Mouse (Mus musculus): ENCODE data around the gene Plin4. TPM values are rescaled to one million over a fixed set of nuclear protein-coding genes. Genes with fewer than 3 reads are reported as not detected.

The Plin4 gene
- polyA plus RNA-seq (2016; fragmentation: Nextera tagmentation; extraction: Ambion mirVana) = 0.09 and 0.10 TPM in 2 replicates

DNA sequence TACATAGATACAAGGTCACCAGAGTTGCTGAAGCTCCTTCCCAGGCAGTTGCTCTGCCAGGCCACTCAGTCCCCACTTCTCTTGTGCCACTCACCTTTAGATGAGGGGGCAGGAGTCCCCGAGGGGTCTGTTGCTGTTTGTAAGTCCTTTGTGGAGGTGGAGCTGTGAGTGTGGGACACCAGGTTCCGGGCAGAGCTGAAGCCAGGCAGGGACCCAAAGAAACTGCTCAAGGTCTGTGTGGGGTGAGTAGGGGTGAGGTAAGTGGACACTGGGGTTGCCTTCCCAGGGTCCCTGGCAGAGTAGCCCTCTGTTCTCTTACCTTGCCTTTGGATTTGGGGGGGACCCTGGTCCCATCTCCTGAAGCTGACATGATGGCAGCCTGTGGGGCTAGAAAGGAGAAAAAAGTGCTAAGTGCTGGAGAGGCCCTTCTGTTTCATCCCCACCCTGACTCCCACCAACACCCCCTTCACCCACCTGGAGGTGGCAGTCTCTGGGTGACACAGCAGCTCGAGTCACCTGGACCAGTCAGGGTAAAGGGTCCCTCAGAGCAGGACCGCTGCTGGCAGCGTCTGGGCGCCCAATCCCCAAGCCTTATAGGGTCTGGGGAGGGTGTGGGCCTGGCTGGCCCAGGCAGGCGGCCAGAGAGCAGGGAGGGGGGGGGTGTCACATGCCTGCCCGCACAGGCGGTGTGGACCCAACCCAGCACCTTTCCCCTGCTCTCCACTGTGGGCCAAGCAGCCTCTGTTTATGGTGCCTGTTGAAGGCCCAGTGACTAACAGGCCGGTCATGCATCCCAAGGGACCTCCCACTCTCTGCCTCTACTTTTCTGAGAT, at the start of gene Plin4:
Gene Plin4, minus strand, starts transcription at position 585 of the 833 bp plus-strand sequence.
- Histone ChIP-seq H3K27ac (replicated peaks) (no peak within 1 kb of the TSS), H3K9me3 (no peaks in the 10 kb centered on the region), H3K9ac (replicated peaks) (no peak within 1 kb of the TSS), H3K4me1 (peaks cover 4% of the 10 kb centered on the region; the same call in 1 of the 2 replicates), H3K4me3 (no peak within 1 kb of the TSS), H3K4me2 (replicated peaks) (no peak within 1 kb of the TSS), H3K27me3 (no peaks in the 10 kb centered on the region), H3K36me3 (0 out of 2 replicates have a peak, but pooled peaks cover 5% of the 10 kb centered on the region)
- WGBS = 65% methylated on average over 10 of the region's 10 CpGs
- no peak for ATAC-seq (ENCODE audit: low FRiP score, low read depth)

DNA sequence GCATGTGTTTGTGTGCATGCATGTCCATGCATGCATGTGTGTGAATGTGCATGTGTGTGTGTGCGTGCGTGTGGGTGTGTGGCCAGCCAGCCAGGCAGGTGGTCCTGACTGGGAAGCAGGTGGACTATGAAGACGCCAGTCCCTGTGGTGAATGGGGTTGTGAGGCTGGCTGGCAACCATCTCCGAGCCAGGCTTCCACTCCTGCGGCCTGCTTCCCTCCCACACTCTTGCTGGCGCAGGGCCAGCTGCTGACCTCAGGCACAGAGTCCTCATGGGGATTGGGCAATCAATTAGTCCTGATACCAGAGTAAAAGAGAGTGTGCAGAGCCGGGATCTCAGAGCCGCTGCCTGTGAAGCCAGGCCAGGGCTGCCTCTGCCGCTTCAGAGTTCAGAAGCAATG, 44.0 kb upstream of the Plin4 start:
- Histone ChIP-seq H3K4me2 (replicated peaks) (no peak overlapping the region), H3K27me3 (peaks cover 62% of the 10 kb centered on the region), H3K9me3 (no peaks in the 10 kb centered on the region), H3K36me3 (no peaks in the 10 kb centered on the region), H3K4me1 (peaks cover 17% of the 10 kb centered on the region), H3K4me3 (no peak overlapping the region), H3K27ac (replicated peaks) (no peak overlapping the region), H3K9ac (replicated peaks) (no peak overlapping the region)
- WGBS = 43% methylated on average over 9 of the region's 9 CpGs
- ATAC-seq (ENCODE audit: low FRiP score, low read depth) = peak; percentile 64

DNA sequence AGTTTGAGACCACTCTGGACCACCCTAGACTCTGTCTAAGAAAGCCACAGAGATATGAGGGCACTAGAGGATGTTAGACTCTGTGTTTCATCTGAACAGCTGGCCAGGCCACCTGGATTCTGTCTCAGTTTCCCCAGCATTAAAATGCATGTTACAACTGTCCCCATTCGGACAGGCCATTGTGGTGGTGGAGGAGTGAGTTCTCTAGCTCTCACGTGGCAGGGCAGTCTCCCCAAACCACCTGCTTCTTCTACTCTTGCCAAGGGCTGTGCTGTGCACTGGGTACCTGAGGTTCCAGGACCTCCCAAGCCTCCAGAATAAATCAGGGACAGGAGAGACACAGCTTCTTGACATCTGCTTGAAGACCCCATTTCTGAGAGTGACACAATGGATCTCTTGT, 40.3 kb upstream of the Plin4 start:
- H3K4me3 ChIP-seq = no peak overlapping the region
- no peak overlapping the region for H3K4me2 ChIP-seq (replicated peaks)
- no peaks in the 10 kb centered on the region for H3K9me3 ChIP-seq
- ATAC-seq (ENCODE audit: low FRiP score, low read depth) = no peak
- H3K4me1 ChIP-seq = peaks cover 30% of the 10 kb centered on the region
- H3K27me3 ChIP-seq = peaks cover 69% of the 10 kb centered on the region
- WGBS = 52% methylated on average over 2 of the region's 2 CpGs
- H3K27ac ChIP-seq (replicated peaks) = no peak overlapping the region
- no peak overlapping the region for H3K9ac ChIP-seq (replicated peaks)
- no peaks in the 10 kb centered on the region for H3K36me3 ChIP-seq

DNA sequence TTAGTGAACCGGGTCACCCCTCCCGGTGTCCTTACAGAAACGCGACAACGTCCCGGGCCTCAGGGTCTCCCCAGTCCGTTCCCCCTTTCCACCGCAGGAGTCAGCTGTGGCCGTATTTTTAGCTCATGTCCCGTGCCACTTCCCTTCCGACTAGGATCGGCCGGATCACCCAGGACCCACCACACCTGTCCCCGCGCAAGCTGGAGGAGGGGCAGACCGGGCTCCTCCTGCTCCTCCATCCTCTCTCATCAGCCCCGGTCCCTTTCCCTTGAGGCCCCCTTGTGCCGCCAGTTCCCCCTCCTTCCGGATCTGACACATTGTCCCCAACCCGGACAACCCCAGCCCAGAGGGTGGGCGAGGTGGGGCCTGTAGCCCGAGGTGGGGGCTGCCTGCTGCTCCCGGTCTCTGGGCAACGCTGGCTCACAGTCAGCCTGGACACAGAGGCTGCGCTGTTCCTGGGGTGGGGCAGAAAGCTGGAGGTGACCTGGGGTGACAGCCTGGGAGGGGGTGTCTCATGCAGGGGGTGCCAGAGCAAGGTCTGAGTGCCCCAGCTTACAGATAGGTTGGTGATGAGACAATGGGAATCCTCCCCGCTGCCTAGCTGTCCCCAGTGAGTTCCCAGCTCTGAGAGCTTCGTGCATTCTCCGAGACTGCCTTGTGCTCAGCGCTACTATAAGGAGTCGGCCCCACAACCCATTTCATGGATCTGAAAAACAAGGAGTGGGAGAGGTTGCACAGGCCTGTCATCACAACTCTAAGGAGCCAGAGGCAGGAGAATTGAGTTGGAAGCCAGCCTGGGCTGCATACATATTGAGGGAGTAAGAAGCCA, 39.4 kb upstream of the Plin4 start:
- Histone ChIP-seq H3K4me3 (peak overlapping the region; percentile 30), H3K36me3 (no peaks in the 10 kb centered on the region), H3K27ac (replicated peaks) (no peak overlapping the region), H3K9me3 (no peaks in the 10 kb centered on the region), H3K27me3 (peaks cover 74% of the 10 kb centered on the region), H3K9ac (replicated peaks) (peak overlapping the region; percentile 59), H3K4me2 (replicated peaks) (peak overlapping the region; percentile 54), H3K4me1 (peaks cover 28% of the 10 kb centered on the region)
- peak; percentile 20 for ATAC-seq (ENCODE audit: low FRiP score, low read depth)
- WGBS = under 1% methylated on average over 30 of the region's 30 CpGs

DNA sequence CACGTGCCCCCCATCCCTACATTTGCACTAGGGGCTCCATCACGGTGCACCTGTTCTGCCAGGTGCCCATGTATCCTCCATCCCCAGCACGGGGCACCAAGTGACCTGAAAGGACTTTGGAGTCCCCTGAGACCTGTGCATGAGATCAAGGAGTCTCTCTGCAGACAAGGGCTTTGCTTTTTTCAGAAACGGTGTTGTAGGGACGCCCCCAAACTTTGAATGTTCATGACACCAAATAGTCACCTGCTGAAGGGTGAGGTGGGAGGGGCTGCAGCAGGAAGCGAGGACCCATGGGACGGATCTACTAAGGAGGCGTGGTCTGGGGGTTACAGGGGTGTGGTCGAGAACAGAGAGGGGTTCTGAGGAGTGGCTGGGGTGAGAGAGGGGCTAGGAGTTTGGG, 38.7 kb upstream of the Plin4 start:
- H3K4me1 ChIP-seq = peaks cover 22% of the 10 kb centered on the region
- peak overlapping the region; percentile 30; the same call in 1 of the 2 replicates for H3K4me3 ChIP-seq
- peak overlapping the region; percentile 54 for H3K4me2 ChIP-seq (replicated peaks)
- no peaks in the 10 kb centered on the region for H3K9me3 ChIP-seq
- no peak overlapping the region for H3K9ac ChIP-seq (replicated peaks)
- ATAC-seq (ENCODE audit: low FRiP score, low read depth) = no peak
- H3K27ac ChIP-seq (replicated peaks) = no peak overlapping the region
- H3K36me3 ChIP-seq = no peaks in the 10 kb centered on the region
- H3K27me3 ChIP-seq = peaks cover 81% of the 10 kb centered on the region
- 18% methylated on average over 9 of the region's 9 CpGs for WGBS

DNA sequence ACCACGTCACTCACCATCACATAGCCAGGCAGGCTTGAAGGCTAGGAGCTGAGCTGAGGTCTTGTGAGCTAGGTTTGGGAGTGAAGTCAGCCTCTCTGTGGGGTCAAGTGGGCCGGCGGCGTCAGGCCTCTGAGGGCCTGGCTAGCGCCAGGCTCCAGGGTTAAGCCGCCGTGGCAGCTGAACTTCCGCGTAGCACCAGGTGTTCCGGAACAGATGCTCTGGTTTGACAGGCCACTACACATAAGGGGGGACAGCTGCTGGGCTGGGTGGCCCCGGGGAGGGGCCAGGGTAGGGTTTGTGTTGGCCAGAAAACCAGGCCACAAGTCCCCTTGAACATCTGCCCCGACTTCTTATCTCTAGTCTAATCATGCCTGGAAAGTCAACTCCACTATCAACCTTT, 37.8 kb upstream of the Plin4 start:
- Histone ChIP-seq H3K4me1 (peaks cover 26% of the 10 kb centered on the region), H3K27ac (replicated peaks) (no peak overlapping the region), H3K4me2 (replicated peaks) (no peak overlapping the region), H3K4me3 (no peak overlapping the region), H3K9ac (replicated peaks) (no peak overlapping the region), H3K27me3 (peaks cover 90% of the 10 kb centered on the region), H3K9me3 (no peaks in the 10 kb centered on the region), H3K36me3 (no peaks in the 10 kb centered on the region)
- WGBS = 68% methylated on average over 12 of the region's 12 CpGs
- no peak for ATAC-seq (ENCODE audit: low FRiP score, low read depth)

DNA sequence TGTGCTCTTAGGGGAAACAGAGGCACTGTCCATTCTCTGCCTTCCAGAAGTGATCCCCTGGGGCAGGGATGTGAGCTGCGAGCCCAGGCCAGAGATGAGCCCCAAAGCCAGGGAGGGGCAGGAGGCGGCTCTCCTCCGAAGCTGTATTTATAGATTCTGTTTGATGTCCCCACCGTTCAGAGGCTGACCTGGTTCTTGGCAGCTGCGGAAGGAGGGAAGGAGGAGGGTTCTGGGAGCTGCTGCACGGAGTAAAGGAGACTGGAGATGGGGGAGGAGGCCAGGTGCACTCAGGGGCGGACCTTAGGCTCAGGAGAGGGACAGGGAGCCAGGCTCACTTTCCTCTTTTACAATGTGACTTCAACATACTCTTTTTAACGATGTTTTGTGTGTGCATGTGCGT, 36.5 kb upstream of the Plin4 start:
- Histone ChIP-seq H3K9ac (replicated peaks) (no peak overlapping the region), H3K4me3 (no peak overlapping the region), H3K27ac (replicated peaks) (no peak overlapping the region), H3K4me2 (replicated peaks) (no peak overlapping the region), H3K27me3 (peaks cover 97% of the 10 kb centered on the region), H3K4me1 (peaks cover 39% of the 10 kb centered on the region), H3K9me3 (no peaks in the 10 kb centered on the region), H3K36me3 (no peaks in the 10 kb centered on the region)
- no peak for ATAC-seq (ENCODE audit: low FRiP score, low read depth)
- WGBS = 17% methylated on average over 9 of the region's 9 CpGs

DNA sequence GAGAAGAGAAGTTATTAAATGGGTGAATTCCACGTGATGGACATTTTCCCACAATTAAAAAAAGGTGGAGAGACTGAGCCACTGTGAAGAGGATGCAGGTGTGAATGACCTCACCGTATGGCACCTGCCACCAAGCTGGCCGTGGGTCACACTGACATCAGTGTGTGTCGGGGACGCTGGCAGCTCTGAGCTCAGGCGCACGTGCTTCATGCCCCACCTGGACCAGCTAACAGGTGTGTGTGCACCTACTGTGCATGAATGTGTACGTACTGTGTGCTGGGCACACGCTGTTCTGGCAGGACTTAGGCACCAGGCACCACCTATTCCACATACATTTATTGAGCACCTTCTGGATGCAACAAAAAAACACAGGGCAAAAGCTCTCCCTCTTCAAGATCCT, 34.9 kb upstream of the Plin4 start:
- 69% methylated on average over 9 of the region's 9 CpGs for WGBS
- H3K4me1 ChIP-seq = peaks cover 44% of the 10 kb centered on the region

DNA sequence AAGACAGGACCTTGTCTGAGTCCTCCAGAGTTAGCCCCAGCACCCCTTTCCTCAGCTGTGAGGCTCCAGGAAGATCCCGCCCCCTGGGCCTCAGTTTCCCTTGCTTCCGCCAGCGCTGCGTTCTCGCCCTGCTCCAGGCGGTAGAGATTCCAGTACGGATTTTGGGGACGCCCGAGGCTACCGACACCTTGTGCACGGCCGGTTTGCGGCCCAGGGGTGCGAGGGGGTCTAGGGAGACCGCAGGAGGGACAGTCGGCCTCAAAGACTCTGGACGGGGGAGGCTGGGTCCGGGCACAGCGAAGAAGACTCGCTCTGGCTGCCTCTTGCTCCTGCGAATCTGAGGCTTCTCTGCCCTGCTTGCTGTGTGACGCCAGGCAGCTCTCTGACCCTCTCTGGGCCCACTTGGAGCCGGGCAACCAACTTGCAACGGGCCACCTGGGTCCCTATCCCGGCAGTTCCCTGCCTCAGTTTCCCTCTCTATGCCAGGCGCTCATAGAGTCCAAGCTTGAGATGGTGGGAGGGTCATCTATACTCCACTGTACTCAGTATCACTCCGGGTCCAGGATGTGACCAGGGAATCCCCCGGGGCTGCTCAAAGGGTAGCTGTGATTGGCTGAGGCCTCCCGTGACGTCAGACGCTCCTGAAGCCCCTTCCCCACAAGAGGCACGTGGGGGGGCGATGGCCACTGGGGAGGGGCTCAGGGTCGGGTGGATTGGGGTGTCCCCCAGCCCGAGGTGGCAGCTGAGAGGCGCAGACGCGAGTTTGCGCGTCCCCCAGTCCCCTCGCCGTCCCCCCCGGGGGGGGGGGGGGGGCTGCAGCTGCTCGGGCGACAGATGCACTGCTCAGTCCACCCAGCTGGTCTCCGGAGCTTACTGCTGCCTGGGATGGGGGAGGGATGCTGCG, 32.4 kb upstream of the Plin4 start:
- peak; percentile 68 for ATAC-seq (ENCODE audit: low FRiP score, low read depth)
- Histone ChIP-seq H3K4me1 (peaks cover 53% of the 10 kb centered on the region), H3K27ac (replicated peaks) (peak overlapping the region; percentile 39; the same call in 1 of the 2 replicates), H3K4me2 (replicated peaks) (peak overlapping the region; percentile 63), H3K4me3 (peak overlapping the region; percentile 41), H3K9ac (replicated peaks) (peak overlapping the region; percentile 40), H3K9me3 (no peaks in the 10 kb centered on the region), H3K36me3 (no peaks in the 10 kb centered on the region), H3K27me3 (peaks cover 93% of the 10 kb centered on the region)
- WGBS = under 1% methylated on average over 37 of the region's 47 CpGs

More for the DNA sequence above, 34.9 kb upstream of the Plin4 start:
- Histone ChIP-seq H3K4me3 (no peak overlapping the region), H3K27me3 (peaks cover 97% of the 10 kb centered on the region), H3K36me3 (no peaks in the 10 kb centered on the region), H3K9ac (replicated peaks) (no peak overlapping the region), H3K9me3 (no peaks in the 10 kb centered on the region), H3K4me2 (replicated peaks) (no peak overlapping the region), H3K27ac (replicated peaks) (no peak overlapping the region)
- ATAC-seq (ENCODE audit: low FRiP score, low read depth) = no peak

DNA sequence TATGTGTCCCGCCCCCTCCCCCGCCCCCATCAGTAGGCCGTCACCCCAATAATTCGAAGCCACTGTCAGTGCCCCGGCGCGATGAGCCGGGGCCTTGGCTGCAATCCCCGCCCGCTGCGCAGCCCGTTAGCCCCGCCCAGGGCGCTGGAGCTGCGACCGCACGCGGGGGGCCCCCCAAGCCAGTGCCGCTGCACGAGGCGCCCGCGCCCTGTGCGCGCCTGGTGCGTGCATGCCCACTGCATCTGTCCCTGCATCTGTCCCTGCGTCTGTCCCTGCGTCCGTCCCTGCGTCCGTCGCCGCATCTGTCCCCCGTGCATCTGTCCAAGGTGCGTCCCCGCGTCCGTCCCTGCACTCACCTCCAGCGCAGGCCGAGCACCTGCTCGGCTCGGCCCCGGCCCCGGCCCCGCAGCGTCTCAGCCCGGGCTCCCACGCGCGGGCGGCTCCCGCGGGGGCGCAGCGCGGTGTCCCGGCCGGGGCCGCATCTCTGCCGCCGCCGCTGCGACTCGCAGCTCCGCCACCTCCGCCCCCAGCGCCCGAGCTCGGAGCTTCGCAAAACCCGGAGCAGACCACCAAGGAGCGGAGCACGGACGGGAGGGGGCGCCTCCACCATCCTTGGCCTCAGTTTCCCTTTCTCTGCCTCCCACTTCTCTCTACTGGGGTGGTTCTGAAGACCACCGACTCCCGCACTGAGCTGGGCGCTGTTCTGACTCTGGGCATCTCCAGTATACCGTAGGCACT, 30.4 kb upstream of the Plin4 start, which contains the start of gene Sema6b:
Gene Sema6b, minus strand, starts transcription at position 486 of the 738 bp plus-strand sequence.
- peaks cover 43% of the 10 kb centered on the region for H3K4me1 ChIP-seq
- under 1% methylated on average over 79 of the region's 79 CpGs for WGBS

DNA sequence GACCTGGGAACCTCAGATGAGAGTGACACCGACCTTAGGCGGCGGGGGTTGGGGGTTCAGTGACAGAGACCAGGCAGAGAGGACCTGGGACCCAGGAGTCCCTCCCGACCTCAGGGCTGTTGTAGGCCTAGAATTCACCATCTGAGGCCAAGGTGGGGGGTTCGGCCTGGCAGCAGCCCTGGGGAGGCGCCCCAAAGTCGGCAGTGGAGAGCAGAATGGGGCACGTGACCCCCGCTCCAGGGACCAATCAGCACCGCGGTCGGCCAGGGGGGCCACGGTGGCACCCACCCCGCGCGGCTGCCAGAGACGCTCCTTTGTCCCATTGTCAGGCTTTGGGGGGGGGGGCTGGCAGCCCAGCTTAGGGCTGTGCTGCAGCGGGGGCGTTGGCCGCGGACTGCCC, 29.8 kb upstream of the Plin4 start:
- Histone ChIP-seq H3K4me3 (peak overlapping the region; percentile 79), H3K9me3 (no peaks in the 10 kb centered on the region), H3K36me3 (no peaks in the 10 kb centered on the region), H3K27ac (replicated peaks) (0 out of 2 replicates have a peak overlapping the region, but pooled peaks have one; percentile 66), H3K4me1 (peaks cover 48% of the 10 kb centered on the region), H3K4me2 (replicated peaks) (peak overlapping the region; percentile 96), H3K27me3 (peaks cover 90% of the 10 kb centered on the region), H3K9ac (replicated peaks) (peak overlapping the region; percentile 84)
- peak; percentile 13 for ATAC-seq (ENCODE audit: low FRiP score, low read depth)
- WGBS = 7% methylated on average over 17 of the region's 21 CpGs

More for the DNA sequence above, 30.4 kb upstream of the Plin4 start, which contains the start of gene Sema6b:
- Histone ChIP-seq H3K9me3 (no peaks in the 10 kb centered on the region), H3K4me3 (peak within 1 kb of the TSS; percentile 79), H3K27ac (replicated peaks) (peak within 1 kb of the TSS; percentile 66), H3K36me3 (no peaks in the 10 kb centered on the region), H3K9ac (replicated peaks) (peak within 1 kb of the TSS; percentile 84), H3K4me2 (replicated peaks) (peak within 1 kb of the TSS; percentile 96), H3K27me3 (peaks cover 93% of the 10 kb centered on the region)
- ATAC-seq (ENCODE audit: low FRiP score, low read depth) = peak; percentile 27
